Mouse (Mus musculus) CH12.LX (cell line): ENCODE results near the gene Bfsp1. TPM values are rescaled to one million over a fixed set of nuclear protein-coding genes. Genes with fewer than 3 reads are reported as not detected.

Source experiments
- DNase-seq: peaks from one replicate; pipeline ENCODE4 v3.0.0-alpha.2; 2013; ENCODE audit errors: extremely low read depth
- H3K27ac ChIP-seq: 2 replicates; pipeline ENCODE4 v1.5.1; 2012; ENCODE audit warnings: low read depth, mild to moderate bottlenecking, control low read depth, moderate library complexity; ENCODE audit not compliant: insufficient read depth
- H3K27me3 ChIP-seq: replicated peaks from 2 replicates; pipeline ENCODE3; 2012; ENCODE audit warnings: inconsistent platforms
- H3K36me3 ChIP-seq, 2 experiments: replicated peaks in 1 of 2; 2 replicates each; pipeline versions ENCODE3 to v1.6.1; 2012; ENCODE audit warnings: inconsistent platforms in 1 of 2, low read length in 1 of 2, mild to moderate bottlenecking in 1 of 2, mixed read lengths in 1 of 2, moderate library complexity in 1 of 2; ENCODE audit not compliant: control insufficient read depth in 1 of 2, insufficient read depth in 1 of 2
- H3K4me1 ChIP-seq, 2 experiments: 2 replicates each; pipeline ENCODE4 v1.6.1; 2012; ENCODE audit warnings: inconsistent platforms in 1 of 2, moderate library complexity in 1 of 2; ENCODE audit not compliant: insufficient read depth in 2 of 2, control insufficient read depth in 1 of 2
- H3K4me2 ChIP-seq: 2 replicates; pipeline ENCODE4 v1.6.1; 2012; ENCODE audit warnings: low read depth, mild to moderate bottlenecking, control low read depth; ENCODE audit not compliant: poor library complexity, insufficient read depth, severe bottlenecking
- H3K4me3 ChIP-seq, 3 experiments: fragments of 150-350 bp in 1 of 3; sonication (generic) in 1 of 3; replicated peaks in 1 of 3; 2 replicates each; pipeline versions ENCODE3 to v1.5.1; 2011 to 2012; ENCODE audit warnings: low read depth in 2 of 3, low read length in 2 of 3, mild to moderate bottlenecking in 2 of 3, moderate library complexity in 2 of 3, control low read depth in 1 of 3, improper control_type of control experiment in 1 of 3, inconsistent platforms in 1 of 3, mixed read lengths in 1 of 3; ENCODE audit not compliant: poor library complexity in 1 of 3
- H3K79me2 ChIP-seq: replicated peaks from 2 replicates; pipeline ENCODE4 v1.6.1; 2012; ENCODE audit warnings: mild to moderate bottlenecking, moderate library complexity; ENCODE audit not compliant: control insufficient read depth, poor library complexity, insufficient read depth, severe bottlenecking; ENCODE audit errors: extremely low read depth
- H3K9ac ChIP-seq: 2 replicates; pipeline ENCODE4 v1.6.1; 2012; ENCODE audit warnings: low read depth, mild to moderate bottlenecking, control low read depth, moderate library complexity; ENCODE audit not compliant: insufficient read depth
- H3K9me3 ChIP-seq: replicated peaks from 2 replicates; pipeline ENCODE3; 2012; ENCODE audit warnings: low read length, inconsistent platforms, mixed read lengths
- BHLHE40 ChIP-seq: IDR thresholded peaks from 2 replicates; pipeline ENCODE4 v1.6.1; 2011; ENCODE audit warnings: mild to moderate bottlenecking, low read depth, low read length, improper control_type of control experiment
- ELF1 ChIP-seq: IDR thresholded peaks from 2 replicates; pipeline ENCODE4 v1.6.1; 2014; ENCODE audit warnings: low read depth, mild to moderate bottlenecking, inconsistent platforms, low read length, improper control_type of control experiment
- GABPA ChIP-seq: IDR thresholded peaks from 2 replicates; pipeline ENCODE4 v1.6.1; 2012; ENCODE audit warnings: low read depth, low read length, improper control_type of control experiment, inconsistent platforms; ENCODE audit not compliant: insufficient replicate concordance
- IRF4 ChIP-seq: IDR thresholded peaks from 2 replicates; pipeline ENCODE4 v1.6.1; 2014; ENCODE audit warnings: low read depth, mild to moderate bottlenecking, inconsistent platforms, low read length, improper control_type of control experiment
- JUN ChIP-seq: IDR thresholded peaks from 2 replicates; pipeline ENCODE4 v1.6.1; 2011; ENCODE audit warnings: low read depth, mild to moderate bottlenecking, low read length, improper control_type of control experiment, moderate library complexity; ENCODE audit not compliant: insufficient read depth
- JUND ChIP-seq: conservative IDR thresholded peaks from 2 replicates; pipeline ENCODE4 v1.6.1; 2011; ENCODE audit warnings: low read depth, low read length, improper control_type of control experiment
- MAFK ChIP-seq: IDR thresholded peaks from 2 replicates; pipeline ENCODE4 v1.6.1; 2011; ENCODE audit warnings: low read length, improper control_type of control experiment; ENCODE audit not compliant: insufficient replicate concordance
- MAX ChIP-seq: IDR thresholded peaks from 2 replicates; pipeline ENCODE4 v1.6.1; 2011; ENCODE audit warnings: low read length, improper control_type of control experiment
- MEF2A ChIP-seq: IDR thresholded peaks from 2 replicates; pipeline ENCODE4 v1.6.1; 2014; ENCODE audit warnings: low read depth, mild to moderate bottlenecking, inconsistent platforms, low read length, improper control_type of control experiment, borderline replicate concordance
- MXI1 ChIP-seq: IDR thresholded peaks from 2 replicates; pipeline ENCODE4 v1.6.1; 2011; ENCODE audit warnings: mild to moderate bottlenecking, low read depth, low read length, improper control_type of control experiment
- MYC ChIP-seq: IDR thresholded peaks from 2 replicates; pipeline ENCODE4 v1.6.1; 2011; ENCODE audit warnings: low read depth, mild to moderate bottlenecking, improper control_type of control experiment, low read length
- NELFE ChIP-seq: IDR thresholded peaks from 2 replicates; pipeline ENCODE4 v1.6.1; 2011; ENCODE audit warnings: low read depth, low read length, improper control_type of control experiment
- POLR2A ChIP-seq: IDR thresholded peaks from 2 replicates; pipeline ENCODE4 v1.6.1; 2011; ENCODE audit warnings: low read depth, mild to moderate bottlenecking, improper control_type of control experiment, low read length
- POLR2AphosphoS2 ChIP-seq: IDR thresholded peaks from 2 replicates; pipeline ENCODE4 v1.6.1; 2011; ENCODE audit warnings: low read depth, low read length, improper control_type of control experiment
- RAD21 ChIP-seq: IDR thresholded peaks from 2 replicates; pipeline ENCODE4 v1.6.1; 2011; ENCODE audit warnings: low read depth, mild to moderate bottlenecking, low read length, improper control_type of control experiment, moderate library complexity
- SIN3A ChIP-seq: IDR thresholded peaks from 2 replicates; pipeline ENCODE4 v1.6.1; 2012; ENCODE audit warnings: low read length, improper control_type of control experiment, inconsistent platforms
- SMC3 ChIP-seq: IDR thresholded peaks from 2 replicates; pipeline ENCODE4 v1.6.1; 2011; ENCODE audit warnings: low read depth, low read length, improper control_type of control experiment
- TBP ChIP-seq: conservative IDR thresholded peaks from 2 replicates; pipeline ENCODE4 v1.6.1; 2011; ENCODE audit warnings: low read depth, low read length, improper control_type of control experiment
- USF2 ChIP-seq: conservative IDR thresholded peaks from 2 replicates; pipeline ENCODE4 v1.6.1; 2011; ENCODE audit warnings: low read depth, low read length, improper control_type of control experiment
- ZC3H11A ChIP-seq: IDR thresholded peaks from 2 replicates; pipeline ENCODE4 v1.6.1; 2012; ENCODE audit warnings: low read depth, mild to moderate bottlenecking, inconsistent platforms, low read length, improper control_type of control experiment
- ZKSCAN1 ChIP-seq: IDR thresholded peaks from 2 replicates; pipeline ENCODE4 v1.6.1; 2012; ENCODE audit warnings: low read depth, inconsistent platforms, low read length, improper control_type of control experiment, borderline replicate concordance
- ZNF384 ChIP-seq: IDR thresholded peaks from 2 replicates; pipeline ENCODE4 v1.6.1; 2012; ENCODE audit warnings: low read depth, low read length, improper control_type of control experiment, inconsistent platforms
- dilution Hi-C: fragments of 300-500 bp; cut with MboI; formaldehyde crosslinking; loops from 2 replicates; pipeline ENCODE4 v1.14.3; 2020; ENCODE audit warnings: low sequenced_read_pairs; ENCODE audit not compliant: extremely low pct_unique_long_range_greater_than_20kb, extremely low pct_ligation_motif_present
- in situ Hi-C: fragments of 300-500 bp; cut with MboI; formaldehyde crosslinking; loops from 3 replicates; pipeline ENCODE4 v1.14.3; 2019; ENCODE audit warnings: low sequenced_read_pairs, low pct_ligation_motif_present, low pct_unique_long_range_greater_than_20kb, mixed read lengths
- polyA plus RNA-seq: library from polyadenylated mRNA; unstranded; fragments of >175 nt; gene quantifications from 2 replicates; pipeline ENCODE4 v1.2.1, GENCODE M21; 2012; ENCODE audit warnings: low read depth; ENCODE audit not compliant: insufficient read length
- total RNA-seq, 2 experiments: library from RNA; depleted of rRNA; stranded (reverse); fragments of 300-350 nt in 1 of 2; fragments of >200 nt in 1 of 2; gene quantifications; 2 replicates each; pipeline ENCODE4 v1.2.3; 2012 to 2014

Bfsp1 gene
- total and polyA plus RNA-seq, 3 experiments: 0.19 to 0.21 TPM; not detected in 1

DNA sequence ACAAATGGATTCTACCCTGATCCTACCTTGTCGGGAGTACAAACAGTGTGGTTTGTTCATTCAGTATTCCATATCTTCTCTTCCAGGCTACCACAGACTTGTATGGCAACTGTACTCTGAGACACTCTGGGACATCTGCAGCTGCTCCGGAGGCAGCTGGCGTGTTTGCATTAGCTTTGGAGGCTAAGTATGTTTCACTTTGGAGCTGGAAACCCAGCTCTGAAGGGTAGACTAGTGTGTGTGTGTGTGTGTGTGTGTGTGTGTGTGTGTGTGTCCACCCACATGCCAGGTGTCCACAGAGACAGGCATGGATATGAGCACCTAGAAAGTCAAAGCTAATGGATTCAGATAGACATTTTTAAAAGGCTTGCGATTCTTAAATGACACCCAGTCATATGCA is 67.1 kb downstream of the Bfsp1 start:
- Histone ChIP-seq H3K36me3 (no peaks in the 10 kb centered on the region), H3K9me3 (no peaks in the 10 kb centered on the region), H3K79me2 (no peaks in the 10 kb centered on the region), H3K4me1 (no peaks in the 10 kb centered on the region), H3K4me3 (no peak overlapping the region), H3K27ac (no peak overlapping the region), H3K4me2 (no peak overlapping the region), H3K9ac (no peak overlapping the region), H3K27me3 (peaks cover 81% of the 10 kb centered on the region)
- dilution Hi-C loops: no loop called here
- DNase-seq: no peak
- in situ Hi-C loops: loop anchor here (25.0 kb wide), 1 partner anchor 684 kb away; no protein-coding TSS in a partner anchor
- TF ChIP-seq JUN: no peak
- TF ChIP-seq POLR2AphosphoS2: no peak

GRCm38 (mm10) chr2:143789911-143790310 is 73.1 kb downstream of the Bfsp1 start:
- Histone ChIP-seq H3K9ac (no peak overlapping the region), H3K4me2 (no peak overlapping the region), H3K79me2 (no peaks in the 10 kb centered on the region), H3K36me3 (no peaks in the 10 kb centered on the region), H3K4me1 (no peaks in the 10 kb centered on the region), H3K27ac (no peak overlapping the region), H3K27me3 (peaks cover 86% of the 10 kb centered on the region), H3K9me3 (no peaks in the 10 kb centered on the region), H3K4me3 (no peak overlapping the region)
- dilution Hi-C loops: no loop called here
- in situ Hi-C loops: loop anchor here (25.0 kb wide), 1 partner anchor 678 kb away; no protein-coding TSS in a partner anchor
- TF ChIP-seq MYC: no peak
- no peak for TF ChIP-seq TBP
- no peak for TF ChIP-seq BHLHE40
- TF ChIP-seq JUN: no peak
- DNase-seq: no peak

- dilution Hi-C loops: no loop called here
- no peak overlapping the region for H3K4me2 ChIP-seq
- in situ Hi-C loops: loop anchor here (25.0 kb wide), 1 partner anchor 668 kb away; no protein-coding TSS in a partner anchor
- H3K4me1 ChIP-seq: no peaks in the 10 kb centered on the region
- H3K4me3 ChIP-seq: no peak overlapping the region
- no peaks in the 10 kb centered on the region for H3K9me3 ChIP-seq
- H3K27me3 ChIP-seq: peaks cover 67% of the 10 kb centered on the region
- no peak overlapping the region for H3K9ac ChIP-seq
- DNase-seq: no peak
- no peak overlapping the region for H3K27ac ChIP-seq
- H3K79me2 ChIP-seq: no peaks in the 10 kb centered on the region
- no peaks in the 10 kb centered on the region for H3K36me3 ChIP-seq
- TF ChIP-seq MAFK (no peak), BHLHE40 (no peak), ZNF384 (no peak), IRF4 (no peak), ZC3H11A (no peak), NELFE (no peak), GABPA (no peak), JUND (no peak), ZKSCAN1 (no peak), SIN3A (no peak), POLR2A (no peak), MAX (no peak), RAD21 (no peak), SMC3 (no peak), POLR2AphosphoS2 (no peak), MEF2A (no peak), JUN (no peak), USF2 (no peak), MXI1 (no peak), ELF1 (no peak)
Measured at GRCm38 (mm10) chr2:143780310-143780709, 82.7 kb downstream of the Bfsp1 start.
